Mouse (Mus musculus) hindlimb bud, embryonic 11.5 days (tissue): ENCODE data around the gene Prr7.
A peak's percentile ranks its signal among the peaks of the same experiment; 100 is the strongest.

Experiments used
- DNase-seq: peaks from one replicate; pipeline ENCODE4 v3.0.0-alpha.2; 2012; ENCODE audit warnings: low read depth, low spot score; ENCODE audit errors: extremely low spot score

Gene Prr7

GRCm38 (mm10) chr13:55506697-55507096, 42.6 kb downstream of the Prr7 start:
- no peak for DNase-seq

- no peak for DNase-seq
Measured at GRCm38 (mm10) chr13:55507877-55508276, 43.8 kb downstream of the Prr7 start.

- DNase-seq, result no peak
Measured at GRCm38 (mm10) chr13:55508531-55508930, 44.5 kb downstream of the Prr7 start.

DNA sequence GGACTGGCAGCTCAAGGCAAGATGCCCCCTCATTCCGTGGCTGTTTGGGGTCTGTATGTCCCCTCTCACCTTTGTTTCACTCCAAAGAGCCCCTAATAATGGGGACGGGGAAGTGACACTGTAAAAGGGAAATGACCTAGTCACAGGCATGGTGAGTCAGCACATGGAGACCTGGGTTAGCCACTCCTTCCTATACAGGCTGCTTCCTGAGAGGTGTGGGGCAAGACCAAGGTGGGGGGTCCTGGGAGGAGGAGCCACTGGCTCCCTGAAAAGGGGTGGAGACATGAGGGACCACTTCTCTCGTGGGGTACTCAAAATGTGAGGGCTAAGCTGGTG, 46.2 kb downstream of the Prr7 start:
- DNase-seq, result no peak

DNA sequence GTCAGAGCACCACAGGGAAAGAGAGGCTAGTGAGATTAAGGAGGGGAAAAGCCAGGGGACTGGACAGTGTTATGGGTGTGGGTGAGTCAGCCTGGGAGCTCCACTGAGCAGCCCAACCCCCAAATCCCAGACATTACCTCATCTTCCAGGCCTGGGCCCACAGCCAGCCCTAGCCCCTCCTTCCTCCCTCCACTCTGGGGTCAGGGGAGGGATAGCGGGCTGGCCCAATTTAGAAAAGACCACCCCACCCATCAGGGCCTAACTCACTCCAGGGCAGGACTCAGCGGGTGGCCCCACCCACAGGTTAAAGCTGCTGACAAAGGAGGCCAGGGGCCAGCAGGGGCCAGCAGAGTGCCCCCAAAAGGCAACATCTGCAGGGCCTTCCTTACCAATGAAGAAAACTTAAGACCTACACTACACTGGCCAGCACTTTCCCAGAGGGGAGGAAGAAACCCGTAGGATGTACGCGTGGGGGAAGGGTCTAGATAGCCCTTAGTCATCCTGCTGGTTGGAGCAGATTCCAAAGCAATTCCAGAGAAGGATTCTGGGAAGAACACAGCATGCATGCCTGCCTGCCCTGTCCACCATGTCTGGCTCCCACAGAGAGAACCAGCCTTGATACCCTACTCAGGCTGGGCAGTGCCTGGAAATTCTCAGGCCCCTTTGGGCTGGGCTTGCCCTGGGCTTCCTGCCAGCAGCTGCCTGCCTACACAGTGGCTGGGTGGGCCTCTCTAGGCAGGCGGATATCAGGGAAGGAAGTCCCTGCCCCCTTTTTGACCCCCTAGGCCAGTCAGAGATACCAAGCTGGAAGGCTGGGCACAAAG, 46.8 kb downstream of the Prr7 start:
- no peak for DNase-seq

- no peak for DNase-seq
Measured at GRCm38 (mm10) chr13:55511492-55511861, 47.4 kb downstream of the Prr7 start.

DNA sequence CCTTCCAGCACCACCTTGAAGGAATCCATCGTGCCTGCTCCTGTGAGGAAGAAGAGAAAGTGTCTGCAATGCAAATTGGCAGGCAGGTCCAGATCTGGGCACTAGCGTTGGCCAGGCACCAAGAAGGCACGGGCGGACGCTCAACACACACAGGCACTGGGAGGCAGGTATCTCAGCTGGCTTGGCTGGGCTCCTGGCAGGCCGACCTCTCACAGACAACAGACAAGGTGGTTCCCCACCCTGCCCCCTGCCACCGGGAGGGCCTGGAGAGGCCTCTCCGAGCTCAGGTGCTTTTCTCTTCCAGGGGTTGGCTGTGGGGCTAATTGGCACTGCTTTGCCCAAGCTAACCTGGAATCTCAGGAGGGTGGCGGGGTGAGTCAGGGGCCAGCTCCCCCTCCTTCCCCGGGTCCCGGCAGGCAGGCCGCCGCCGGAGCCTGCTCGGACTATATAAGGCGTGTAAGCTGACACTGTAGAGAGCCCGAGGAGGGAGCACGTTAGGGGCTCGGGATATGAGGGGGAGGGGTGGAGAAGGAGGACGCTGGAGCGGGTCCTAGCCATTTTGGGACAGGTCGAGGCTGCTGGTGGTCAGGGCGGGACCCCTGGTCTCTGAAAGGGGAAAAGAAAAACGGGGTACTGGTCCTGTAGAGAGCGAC, 48.4 kb downstream of the Prr7 start:
- DNase-seq, result no peak

GRCm38 (mm10) chr13:55513111-55513748, 49.2 kb downstream of the Prr7 start, which contains the start of gene Pdlim7:
Gene Pdlim7, minus strand, starts transcription at chr13:55513676.
- no peak for DNase-seq

GRCm38 (mm10) chr13:55513828-55514227, 49.8 kb downstream of the Prr7 start:
- DNase-seq, result no peak

DNA sequence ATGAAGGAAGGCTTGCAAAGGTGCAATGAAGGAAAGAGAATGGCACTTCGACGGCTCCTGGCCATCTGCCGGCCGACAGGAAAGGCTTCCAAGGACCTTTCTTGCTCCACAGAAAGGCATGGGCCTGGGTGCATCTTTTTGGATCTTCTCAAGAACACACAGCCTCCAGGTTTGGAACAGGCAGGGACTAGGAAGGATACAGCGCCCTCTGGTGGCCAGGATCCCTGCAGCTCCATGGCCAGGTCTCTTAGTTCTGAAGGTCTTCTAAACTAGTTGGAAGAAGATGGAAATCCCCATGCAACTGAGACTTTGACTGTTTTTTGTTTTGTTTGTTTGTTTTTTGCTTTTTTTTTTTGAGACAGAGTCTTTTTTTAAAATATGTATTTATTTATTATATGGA, 52.9 kb downstream of the Prr7 start:
- DNase-seq, result peak; percentile 75

GRCm38 (mm10) chr13:55519606-55520005, 55.5 kb downstream of the Prr7 start:
- no peak for DNase-seq

GRCm38 (mm10) chr13:55522730-55523129, 58.7 kb downstream of the Prr7 start:
- no peak for DNase-seq
